9 mouse cellular contexts compared by ENCODE assay signal in genomic region chr5:5646173-5646572, GRCm38 (mm10). TPM values are rescaled to one million over a fixed set of nuclear protein-coding genes. Genes with fewer than 3 reads are reported as not detected.
DNase-seq lines count a peak whose midpoint lies in the region; ATAC-seq and TF ChIP-seq lines count a peak whose summit lies in the region.
"Had no signal": no experiment of that assay in that cellular context is flagged by ENCODE, and none has a peak within 500 bp of the region (broad histone marks: within the 10 kb centered on the region; RNA-seq: fewer than 3 reads in every experiment).

No protein-coding gene starts in this region.

- H3K27ac ChIP-seq in kidney, postnatal 0 days, result no peak overlapping the region
- no peak overlapping the region for H3K27ac ChIP-seq in embryonic facial prominence, embryonic 14.5 days (replicated peaks; ENCODE audit: low read depth, low read length)
- H3K27ac ChIP-seq in neural tube, embryonic 13.5 days (replicated peaks), result no peak overlapping the region
- H3K27ac ChIP-seq: limb, embryonic 12.5 days had no signal

- H3K4me2 ChIP-seq in kidney, postnatal 0 days (ENCODE audit: low read length), result no peak overlapping the region
- no peak overlapping the region for H3K4me2 ChIP-seq in embryonic facial prominence, embryonic 14.5 days (ENCODE audit: low read depth, low read length)
- H3K4me2 ChIP-seq in neural tube, embryonic 13.5 days, result no peak overlapping the region
- H3K4me2 ChIP-seq: limb, embryonic 12.5 days had no signal

- H3K9ac ChIP-seq in kidney, postnatal 0 days (ENCODE audit: low read depth, low read length), result no peak overlapping the region
- H3K9ac ChIP-seq in embryonic facial prominence, embryonic 14.5 days (ENCODE audit: low read depth, low read length), result no peak overlapping the region
- H3K9ac ChIP-seq in neural tube, embryonic 13.5 days, result no peak overlapping the region
- H3K9ac ChIP-seq: limb, embryonic 12.5 days had no signal

- 0% methylated on average over 1 of the region's 1 CpGs for WGBS in kidney, postnatal 0 days
- WGBS in embryonic facial prominence, embryonic 14.5 days, result 8% methylated on average over 1 of the region's 1 CpGs
- 23% methylated on average over 1 of the region's 1 CpGs for WGBS in neural tube, embryonic 13.5 days

- H3K36me3 ChIP-seq in kidney, postnatal 0 days (ENCODE audit: insufficient read depth, low read length), result no peaks in the 10 kb centered on the region
- no peaks in the 10 kb centered on the region for H3K36me3 ChIP-seq in embryonic facial prominence, embryonic 14.5 days (ENCODE audit: control insufficient read depth, insufficient read depth, low read length)
- H3K36me3 ChIP-seq in neural tube, embryonic 13.5 days, result no peaks in the 10 kb centered on the region
- H3K36me3 ChIP-seq: limb, embryonic 12.5 days had no signal

- CTCF ChIA-PET in Patski (lab: Charles Lee), result interaction anchor here (1.6 to 2.6 kb wide), 2 partner anchors 24 to 104 kb away, joined by 3 to 28 read pairs; partner anchors contain the start of gene Steap1

- H3K4me1 ChIP-seq in kidney, postnatal 0 days (replicated peaks; ENCODE audit: insufficient read depth, low read length), result no peaks in the 10 kb centered on the region
- H3K4me1 ChIP-seq in embryonic facial prominence, embryonic 14.5 days (ENCODE audit: control insufficient read depth, insufficient read depth, low read length), result no peaks in the 10 kb centered on the region
- H3K4me1 ChIP-seq in neural tube, embryonic 13.5 days (replicated peaks), result no peaks in the 10 kb centered on the region
- H3K4me1 ChIP-seq: limb, embryonic 12.5 days had no signal

- no peaks in the 10 kb centered on the region for H3K27me3 ChIP-seq in kidney, postnatal 0 days (ENCODE audit: insufficient read depth, low read length)
- no peaks in the 10 kb centered on the region for H3K27me3 ChIP-seq in Patski
- H3K27me3 ChIP-seq in embryonic facial prominence, embryonic 14.5 days (replicated peaks; ENCODE audit: control insufficient read depth, insufficient read depth, low read length), result no peaks in the 10 kb centered on the region
- H3K27me3 ChIP-seq in neural tube, embryonic 13.5 days, result no peaks in the 10 kb centered on the region
- H3K27me3 ChIP-seq: limb, embryonic 12.5 days had no signal

- POLR2A ChIA-PET in Patski (lab: Charles Lee), result no interaction called here

- no peaks in the 10 kb centered on the region for H3K9me3 ChIP-seq in kidney, postnatal 0 days (replicated peaks; ENCODE audit: low read length)
- no peaks in the 10 kb centered on the region for H3K9me3 ChIP-seq in embryonic facial prominence, embryonic 14.5 days (ENCODE audit: control insufficient read depth, low read length)
- no peaks in the 10 kb centered on the region for H3K9me3 ChIP-seq in neural tube, embryonic 13.5 days
- H3K9me3 ChIP-seq: limb, embryonic 12.5 days had no signal

- peak; percentile 65 for TF ChIP-seq CTCF in kidney, postnatal 0 days (IDR thresholded peaks at IDR 0.05; ENCODE audit: low read depth)
- TF ChIP-seq CTCF in Patski (IDR thresholded peaks at IDR 0.05), result peak; percentile 45

- H3K4me3 ChIP-seq in kidney, postnatal 0 days (replicated peaks; ENCODE audit: low read depth, low read length), result no peak overlapping the region
- no peak overlapping the region for H3K4me3 ChIP-seq in embryonic facial prominence, embryonic 14.5 days (ENCODE audit: low read depth, low read length)
- no peak overlapping the region for H3K4me3 ChIP-seq in neural tube, embryonic 13.5 days
- H3K4me3 ChIP-seq: limb, embryonic 12.5 days had no signal

- no peak for ATAC-seq in kidney, postnatal 0 days (replicated peaks; ENCODE audit: low FRiP score, low read depth)
- no peak for ATAC-seq in Patski
- no peak for ATAC-seq in embryonic facial prominence, embryonic 14.5 days (ENCODE audit: low read depth)
- peak; percentile 67; the same call in 1 of the 2 replicates for ATAC-seq in neural tube, embryonic 13.5 days (ENCODE audit: low read depth)

- DNase-seq in kidney, postnatal 0 days (ENCODE audit: low spot score), result peak; percentile 71
- no peak for DNase-seq in kidney, adult 18-20 months
- DNase-seq in Patski (ENCODE audit: low read depth, low spot score), result no peak
- peak; percentile 67 for DNase-seq in embryonic facial prominence, embryonic 14.5 days (ENCODE audit: low spot score)
- DNase-seq in adrenal gland, adult 18-20 months (ENCODE audit: low spot score in 2 of 2), result no peak
- DNase-seq in testis, postnatal 10 days (ENCODE audit: low spot score), result no peak
- DNase-seq: thymus, postnatal 4 days had no signal

- in situ Hi-C loops in Patski (cut with MboI; ENCODE audit: low pct_unique_long_range_greater_than_20kb), result loop anchor here (5.0 kb wide), 2 partner anchors 106 to 149 kb away; no protein-coding TSS in a partner anchor

RNA-seq across cellular contexts. Expression of gene Cfap69, which starts 17.9 kb away (rescaled TPM):
- 1.6 and 3.7 TPM in 2 replicates for polyA plus RNA-seq in kidney, postnatal 0 days (2015; fragmentation: Nextera tagmentation; extraction: Ambion mirVana)
- polyA plus RNA-seq in Patski (2021), result 31.9 TPM
- 3.3 and 4.2 TPM in 2 replicates for polyA plus RNA-seq in embryonic facial prominence, embryonic 14.5 days (2014; fragmentation: Nextera tagmentation; extraction: Ambion mirVana)
- 3.7 and 5.2 TPM in 2 replicates for polyA plus RNA-seq in neural tube, embryonic 13.5 days (2015; fragmentation: Nextera tagmentation; extraction: Ambion mirVana)
- 1 to 10 TPM; 6.4 to 8.3 TPM for total RNA-seq in adrenal gland, adult 18-20 months (2021)

RNA-seq across cellular contexts. Expression of gene Steap2, which starts 48.2 kb away (rescaled TPM):
- 24.8 and 25.0 TPM in 2 replicates for polyA plus RNA-seq in kidney, postnatal 0 days (2015; fragmentation: Nextera tagmentation; extraction: Ambion mirVana)
- 187 TPM for polyA plus RNA-seq in Patski (2021)
- 5.6 and 6.6 TPM in 2 replicates for polyA plus RNA-seq in embryonic facial prominence, embryonic 14.5 days (2014; fragmentation: Nextera tagmentation; extraction: Ambion mirVana)
- 6.0 and 6.2 TPM in 2 replicates for polyA plus RNA-seq in neural tube, embryonic 13.5 days (2015; fragmentation: Nextera tagmentation; extraction: Ambion mirVana)
- 10 to 100 TPM; 32.8 to 37.6 TPM for total RNA-seq in adrenal gland, adult 18-20 months (2021)

Comparison
In these comparisons a context has a peak if more than half of its experiments do, and no peak if none do; other contexts are left out.
1. DNase-seq: peak in kidney, postnatal 0 days (single experiment) and embryonic facial prominence, embryonic 14.5 days (single experiment); none in kidney, adult 18-20 months (single experiment), Patski (single experiment), adrenal gland, adult 18-20 months (0 of 2) and testis, postnatal 10 days (single experiment).